Mouse (Mus musculus) cerebellum, postnatal 25 days (tissue): ENCODE measurements at regions not wholly inside any gene's neighbourhood (a gene's known extent, or its start where the extent isn't known, plus 50 kb on each side); places are given as distances from the start of the nearest gene placed in this dataset.

Source experiments
- DNase-seq, 2 experiments: peaks; one replicate each; pipeline ENCODE4 v3.0.0; 2021; ENCODE audit warnings: mixed read lengths in 2 of 2

GRCm38 (mm10) chr2:169019037-169019436, 63.6 kb upstream of the Zfp64 start:
- DNase-seq, result no peak

GRCm38 (mm10) chr2:169010271-169010670, 54.9 kb upstream of the Zfp64 start:
- no peak for DNase-seq

GRCm38 (mm10) chr2:169008756-169009155, 53.4 kb upstream of the Zfp64 start:
- DNase-seq, result no peak

GRCm38 (mm10) chr2:169008333-169008732, 52.9 kb upstream of the Zfp64 start:
- no peak for DNase-seq

GRCm38 (mm10) chr2:169006549-169006948, 51.2 kb upstream of the Zfp64 start:
- DNase-seq, result no peak

GRCm38 (mm10) chr2:169005810-169006209, 50.4 kb upstream of the Zfp64 start:
- no peak for DNase-seq
